In genomic region chr10:84147305-84147984, GRCm38 (mm10) we compare ENCODE assay signal across 21 mouse cellular contexts.
A peak's percentile ranks its signal among the peaks of the same experiment; 100 is the strongest.
DNase-seq lines count a peak whose midpoint lies in the region; ATAC-seq and TF ChIP-seq lines count a peak whose summit lies in the region.
"Had no signal": no experiment of that assay in that cellular context is flagged by ENCODE, and none has a peak within 500 bp of the region (broad histone marks: within the 10 kb centered on the region; RNA-seq: fewer than 3 reads in every experiment).

No protein-coding gene starts in this region.

- no peak for TF ChIP-seq RAD21 in CH12.LX (IDR thresholded peaks at IDR 0.05; ENCODE audit: low read depth, low read length)

- dilution Hi-C loops in CH12.LX (cut with MboI; ENCODE audit: extremely low pct_ligation_motif_present, extremely low pct_unique_long_range_greater_than_20kb, low sequenced_read_pairs), result no loop called here

- in situ Hi-C loops in CH12.LX (cut with MboI; ENCODE audit: low pct_ligation_motif_present, low pct_unique_long_range_greater_than_20kb, low sequenced_read_pairs), result no loop called here

- no peak for TF ChIP-seq POLR2A in CH12.LX (IDR thresholded peaks at IDR 0.05; ENCODE audit: low read depth, low read length)

- no peaks in the 10 kb centered on the region for H3K27me3 ChIP-seq in lung, postnatal 0 days (replicated peaks; ENCODE audit: insufficient read depth, low read length)
- no peaks in the 10 kb centered on the region for H3K27me3 ChIP-seq in CH12.LX (replicated peaks)
- H3K27me3 ChIP-seq: embryonic facial prominence, embryonic 13.5 days; forebrain, embryonic 13.5 days; heart, embryonic 12.5 days had no signal

- no peak overlapping the region for H3K9ac ChIP-seq in lung, postnatal 0 days (replicated peaks; ENCODE audit: low read depth)
- H3K9ac ChIP-seq in CH12.LX (ENCODE audit: insufficient read depth, low read depth), result no peak overlapping the region
- H3K9ac ChIP-seq: embryonic facial prominence, embryonic 13.5 days; forebrain, embryonic 13.5 days; heart, embryonic 12.5 days had no signal

- peak; percentile 37 for DNase-seq in lung, postnatal 0 days (ENCODE audit: low spot score)
- no peak for DNase-seq in lung, postnatal 36 days
- peak; percentile 10 for DNase-seq in CH12.LX (ENCODE audit: extremely low read depth)
- no peak for DNase-seq in kidney, postnatal 4 days
- DNase-seq in urinary bladder, adult 18-20 months (ENCODE audit: low spot score in 2 of 2), result no peak
- DNase-seq: adrenal gland, postnatal 10 days; B cell, adult 2 months; cerebellum, adult 11-12 months; cerebellum, adult 9-10 months; cerebellum, postnatal 25 days; gastrocnemius, postnatal 10 days; heart, postnatal 36 days had no signal

- H3K9me3 ChIP-seq in lung, postnatal 0 days (ENCODE audit: low read length), result no peaks in the 10 kb centered on the region
- H3K9me3 ChIP-seq in CH12.LX (replicated peaks; ENCODE audit: low read length), result peaks cover 3% of the 10 kb centered on the region
- H3K9me3 ChIP-seq: embryonic facial prominence, embryonic 13.5 days; forebrain, embryonic 13.5 days; heart, embryonic 12.5 days had no signal

- H3K79me2 ChIP-seq in CH12.LX (replicated peaks; ENCODE audit: control insufficient read depth, extremely low read depth, insufficient read depth, poor library complexity, severe bottlenecking), result no peaks in the 10 kb centered on the region

- 81% methylated on average over 2 of the region's 2 CpGs for WGBS in lung, postnatal 0 days

- H3K36me3 ChIP-seq in lung, postnatal 0 days (ENCODE audit: insufficient read depth, low read length), result no peaks in the 10 kb centered on the region
- H3K36me3 ChIP-seq in CH12.LX (replicated peaks in 1 of 2; ENCODE audit: control insufficient read depth in 1 of 2, insufficient read depth in 1 of 2, low read length in 1 of 2), result no peaks in the 10 kb centered on the region
- H3K36me3 ChIP-seq: embryonic facial prominence, embryonic 13.5 days; heart, embryonic 12.5 days had no signal

- H3K4me3 ChIP-seq in lung, postnatal 0 days (ENCODE audit: low read depth, low read length), result no peak overlapping the region
- no peak overlapping the region for H3K4me3 ChIP-seq in CH12.LX (replicated peaks in 1 of 3; ENCODE audit: low read depth in 2 of 3, low read length in 2 of 3, poor library complexity in 1 of 3)
- H3K4me3 ChIP-seq: embryonic facial prominence, embryonic 13.5 days; forebrain, embryonic 13.5 days; heart, embryonic 12.5 days had no signal

- no peak for TF ChIP-seq EP300 in lung, postnatal 0 days (IDR thresholded peaks at IDR 0.05)
- TF ChIP-seq EP300 in CH12.LX (IDR thresholded peaks at IDR 0.05; ENCODE audit: low read length), result peak; percentile 50

- no peak overlapping the region for H3K4me2 ChIP-seq in lung, postnatal 0 days (replicated peaks; ENCODE audit: low read depth, low read length)
- H3K4me2 ChIP-seq in CH12.LX (ENCODE audit: insufficient read depth, low read depth, poor library complexity, severe bottlenecking), result no peak overlapping the region
- H3K4me2 ChIP-seq: embryonic facial prominence, embryonic 13.5 days; forebrain, embryonic 13.5 days; heart, embryonic 12.5 days had no signal

- no peak for TF ChIP-seq CTCF in lung, postnatal 0 days (IDR thresholded peaks at IDR 0.05)
- TF ChIP-seq CTCF in CH12.LX (conservative IDR thresholded peaks at IDR 0.05 in 1 of 2, IDR thresholded peaks at IDR 0.05 in 1 of 2; ENCODE audit: low read depth in 2 of 2, low read length in 2 of 2), result no peak

- no peaks in the 10 kb centered on the region for H3K4me1 ChIP-seq in lung, postnatal 0 days (ENCODE audit: insufficient read depth, low read depth, low read length)
- H3K4me1 ChIP-seq in CH12.LX (ENCODE audit: control insufficient read depth in 1 of 2, insufficient read depth in 2 of 2), result peaks cover 19 to 38% of the 10 kb centered on the region in 2 experiments
- H3K4me1 ChIP-seq: forebrain, embryonic 13.5 days had no signal

- no peak overlapping the region for H3K27ac ChIP-seq in lung, postnatal 0 days (ENCODE audit: low read length)
- no peak overlapping the region for H3K27ac ChIP-seq in CH12.LX (ENCODE audit: insufficient read depth, low read depth)
- H3K27ac ChIP-seq: embryonic facial prominence, embryonic 13.5 days; forebrain, embryonic 13.5 days had no signal

- no peak for ATAC-seq in lung, postnatal 0 days
- peak; percentile 49 for ATAC-seq in granulocyte monocyte progenitor cell, adult 5-6 weeks (replicated peaks; ENCODE audit: poor library complexity, severe bottlenecking)
- peak; percentile 36; the same call in 1 of the 2 replicates for ATAC-seq in monocyte, adult 5-6 weeks (replicated peaks; ENCODE audit: insufficient number of reproducible peaks, low FRiP score, low TSS enrichment, poor library complexity, severe bottlenecking)
- no peak for ATAC-seq in frontal cortex, adult (ENCODE audit: low TSS enrichment)
- ATAC-seq: CD4-positive, CD25-positive, alpha-beta regulatory T cell, adult 4 months; forebrain, embryonic 13.5 days; hindbrain, embryonic 16.5 days; inflammation-experienced regulatory T-cells, adult 6 months had no signal

TF ChIP-seq in CH12.LX, 34 proteins besides CTCF, POLR2A, EP300 and RAD21:
- TF ChIP-seq SIN3A (IDR thresholded peaks at IDR 0.05; ENCODE audit: low read length), result no peak
- TF ChIP-seq ZC3H11A (IDR thresholded peaks at IDR 0.05; ENCODE audit: low read depth, low read length), result no peak
- TF ChIP-seq TBP (conservative IDR thresholded peaks at IDR 0.05; ENCODE audit: low read depth, low read length), result no peak
- TF ChIP-seq MXI1 (IDR thresholded peaks at IDR 0.05; ENCODE audit: low read depth, low read length), result no peak
- no peak for TF ChIP-seq ETS1 (conservative IDR thresholded peaks at IDR 0.05; ENCODE audit: low read depth, low read length)
- peak; percentile 74 for TF ChIP-seq JUND (conservative IDR thresholded peaks at IDR 0.05; ENCODE audit: low read depth, low read length)
- no peak for TF ChIP-seq UBTF (IDR thresholded peaks at IDR 0.05; ENCODE audit: low read depth, low read length)
- peak; percentile 49; the same call in 1 of the 2 replicates for TF ChIP-seq IRF4 (IDR thresholded peaks at IDR 0.05; ENCODE audit: low read depth, low read length)
- TF ChIP-seq E2F4 (IDR thresholded peaks at IDR 0.05; ENCODE audit: insufficient replicate concordance, low read depth, low read length), result no peak
- 0 out of 2 replicates have a peak, but pooled peaks have one; percentile 19 for TF ChIP-seq JUN (IDR thresholded peaks at IDR 0.05; ENCODE audit: insufficient read depth, low read depth, low read length)
- no peak for TF ChIP-seq KAT2A (IDR thresholded peaks at IDR 0.05; ENCODE audit: insufficient replicate concordance, low read length)
- TF ChIP-seq ZKSCAN1 (IDR thresholded peaks at IDR 0.05; ENCODE audit: borderline replicate concordance, low read depth, low read length), result no peak
- TF ChIP-seq RCOR1 (conservative IDR thresholded peaks at IDR 0.05; ENCODE audit: low read depth, low read length), result no peak
- TF ChIP-seq MAZ (IDR thresholded peaks at IDR 0.05; ENCODE audit: low read depth, low read length), result no peak

Comparison
In these comparisons a context has a peak if more than half of its experiments do, and no peak if none do; other contexts are left out.
1. DNase-seq: peak in lung, postnatal 0 days (single experiment) and CH12.LX (single experiment); none in lung, postnatal 36 days (single experiment), kidney, postnatal 4 days (0 of 2) and urinary bladder, adult 18-20 months (0 of 2).
2. ATAC-seq: peak in granulocyte monocyte progenitor cell, adult 5-6 weeks (single experiment) and monocyte, adult 5-6 weeks (single experiment); none in lung, postnatal 0 days (single experiment) and frontal cortex, adult (single experiment).